In genomic region chr8:117474944-117475343, GRCm38 (mm10) we compare ENCODE assay signal across 9 mouse cellular contexts. TPM values are rescaled to one million over a fixed set of nuclear protein-coding genes. Genes with fewer than 3 reads are reported as not detected.
DNase-seq lines count a peak whose midpoint lies in the region; ATAC-seq and TF ChIP-seq lines count a peak whose summit lies in the region.
"Had no signal": no experiment of that assay in that cellular context is flagged by ENCODE, and none has a peak within 500 bp of the region (broad histone marks: within the 10 kb centered on the region; RNA-seq: fewer than 3 reads in every experiment).

No protein-coding gene starts in this region.

- H3K27ac ChIP-seq in ES-Bruce4 (ENCODE audit: insufficient read depth, low read length) = no peak overlapping the region
- H3K27ac ChIP-seq in forebrain, embryonic 11.5 days (ENCODE audit: low read depth, low read length) = no peak overlapping the region
- no peak overlapping the region for H3K27ac ChIP-seq in thymus, adult 2 months (ENCODE audit: control insufficient read depth, insufficient read depth, low read length)
- H3K27ac ChIP-seq: neural tube, embryonic 13.5 days had no signal

- H3K27me3 ChIP-seq in ES-Bruce4 (ENCODE audit: control insufficient read depth, insufficient read depth, low read length, poor library complexity, severe bottlenecking) = no peaks in the 10 kb centered on the region
- no peaks in the 10 kb centered on the region for H3K27me3 ChIP-seq in forebrain, embryonic 11.5 days (ENCODE audit: control insufficient read depth, insufficient read depth, low read length)
- H3K27me3 ChIP-seq in thymus, adult 2 months (ENCODE audit: control insufficient read depth, insufficient read depth, low read length) = no peaks in the 10 kb centered on the region
- H3K27me3 ChIP-seq: neural tube, embryonic 13.5 days had no signal

- H3K9me3 ChIP-seq in ES-Bruce4 (replicated peaks; ENCODE audit: control insufficient read depth, insufficient read depth, low read length, poor library complexity, severe bottlenecking) = no peaks in the 10 kb centered on the region
- no peaks in the 10 kb centered on the region for H3K9me3 ChIP-seq in forebrain, embryonic 11.5 days (ENCODE audit: control insufficient read depth, low read length)
- H3K9me3 ChIP-seq: neural tube, embryonic 13.5 days had no signal

- intact Hi-C loops in heart, postnatal 10 days (cut with DNase I) = loop anchor here (1.0 to 10.0 kb wide), 4 partner anchors 94 to 530 kb away; partner anchors contain the start of gene Atmin

- TF ChIP-seq EP300 in ES-Bruce4 (IDR thresholded peaks at IDR 0.05; ENCODE audit: insufficient read depth, low read depth, low read length) = no peak

- H3K4me1 ChIP-seq in ES-Bruce4 (ENCODE audit: control insufficient read depth, insufficient read depth, low read length) = no peaks in the 10 kb centered on the region
- no peaks in the 10 kb centered on the region for H3K4me1 ChIP-seq in forebrain, embryonic 11.5 days (replicated peaks; ENCODE audit: control insufficient read depth, insufficient read depth, low read length)
- peaks cover 26% of the 10 kb centered on the region for H3K4me1 ChIP-seq in thymus, adult 2 months (replicated peaks; ENCODE audit: control insufficient read depth, insufficient read depth, low read length)

- TF ChIP-seq POLR2A in ES-Bruce4 (IDR thresholded peaks at IDR 0.05; ENCODE audit: insufficient read depth, low read length) = no peak
- no peak for TF ChIP-seq POLR2A in thymus, adult 2 months (IDR thresholded peaks at IDR 0.05; ENCODE audit: control insufficient read depth, extremely low read depth, insufficient read depth, low read length, poor library complexity)

- WGBS in forebrain, embryonic 11.5 days = 0% methylated on average over 5 of the region's 5 CpGs
- 5% methylated on average over 5 of the region's 5 CpGs for WGBS in thymus, adult 2 months

- DNase-seq in c-Kit-positive CD71-negative TER-119-negative erythroid progenitor cells, embryonic 14.5 days (ENCODE audit: low read depth) = peak; percentile 84
- peak; percentile 96 for DNase-seq in forebrain, embryonic 11.5 days (ENCODE audit: low spot score)
- DNase-seq in heart, postnatal 10 days = peak; percentile 91 to 95
- DNase-seq in layer of hippocampus, adult 11-12 months (ENCODE audit: low spot score) = peak; percentile 93
- DNase-seq in lung, adult 18-20 months = peak; percentile 88 to 91
- DNase-seq in ovary, adult 18-20 months (ENCODE audit: low spot score) = peak; percentile 75
- peak; percentile 93 for DNase-seq in thymus, adult 2 months

- H3K36me3 ChIP-seq in ES-Bruce4 (ENCODE audit: control insufficient read depth, insufficient read depth, low read length, poor library complexity, severe bottlenecking) = no peaks in the 10 kb centered on the region
- no peaks in the 10 kb centered on the region for H3K36me3 ChIP-seq in forebrain, embryonic 11.5 days (ENCODE audit: control insufficient read depth, insufficient read depth, low read length)
- H3K36me3 ChIP-seq in thymus, adult 2 months (ENCODE audit: control insufficient read depth, insufficient read depth, low read length) = no peaks in the 10 kb centered on the region
- H3K36me3 ChIP-seq: neural tube, embryonic 13.5 days had no signal

- no peak overlapping the region for H3K4me2 ChIP-seq in forebrain, embryonic 11.5 days (ENCODE audit: low read depth, low read length, severe bottlenecking)
- H3K4me2 ChIP-seq: neural tube, embryonic 13.5 days had no signal

- no peak overlapping the region for H3K4me3 ChIP-seq in ES-Bruce4 (ENCODE audit: low read depth, low read length)
- H3K4me3 ChIP-seq in forebrain, embryonic 11.5 days (ENCODE audit: low read depth, low read length) = no peak overlapping the region
- no peak overlapping the region for H3K4me3 ChIP-seq in thymus, adult 2 months (ENCODE audit: control insufficient read depth, insufficient read depth, low read length)
- H3K4me3 ChIP-seq: neural tube, embryonic 13.5 days had no signal

- ATAC-seq in forebrain, embryonic 11.5 days (replicated peaks; ENCODE audit: low FRiP score) = peak; percentile 31; the same call in 1 of the 2 replicates

- no peak overlapping the region for H3K9ac ChIP-seq in ES-Bruce4 (ENCODE audit: low read depth, poor library complexity, severe bottlenecking)
- H3K9ac ChIP-seq in forebrain, embryonic 11.5 days (ENCODE audit: low read length) = no peak overlapping the region
- H3K9ac ChIP-seq: neural tube, embryonic 13.5 days had no signal

- peak; percentile 92 for TF ChIP-seq CTCF in ES-Bruce4 (IDR thresholded peaks at IDR 0.05; ENCODE audit: low read depth, low read length)
- peak; percentile 98 for TF ChIP-seq CTCF in thymus, adult 2 months (IDR thresholded peaks at IDR 0.05; ENCODE audit: borderline replicate concordance, control insufficient read depth, extremely low read depth, insufficient read depth, low read length, poor library complexity)

RNA-seq across cellular contexts. Expression of gene Plcg2, which starts 23.1 kb away (rescaled TPM):
- 32.4 and 32.7 TPM in 2 replicates for polyA plus RNA-seq in ES-Bruce4 (2011; ENCODE audit: insufficient read depth, insufficient read length, low read depth, missing spikeins)
- polyA plus RNA-seq in forebrain, embryonic 11.5 days (2014; fragmentation: Nextera tagmentation; extraction: Ambion mirVana) = 2.0 and 2.7 TPM in 2 replicates
- total RNA-seq in heart, postnatal 10 days (2021) = 10 to 100 TPM; 10.2 to 10.7 TPM
- 9.0 and 10.7 TPM in 2 replicates for polyA plus RNA-seq in thymus, adult 2 months (2012; rRNA removed)
